Mouse (Mus musculus) hindbrain, embryonic 10.5 days (tissue): Measurements from ENCODE around the gene Grrp1. TPM values are rescaled to one million over a fixed set of nuclear protein-coding genes. Genes with fewer than 3 reads are reported as not detected.
"Not testable (repeated sequence)": the region's sequence is repeated elsewhere in the genome, so short reads cannot be mapped to it uniquely, and the experiment has no call there.

Source experiments
- DNase-seq: peaks from one replicate; pipeline ENCODE4 v3.0.0-alpha.2; 2017; ENCODE audit warnings: low spot score
- H3K27ac ChIP-seq: fragments of 300-500 bp; sonication (generic); 2 replicates; pipeline ENCODE4 v1.5.1; 2016; ENCODE audit warnings: mild to moderate bottlenecking, moderate library complexity
- H3K27me3 ChIP-seq: fragments of 300-500 bp; sonication (generic); 2 replicates; pipeline ENCODE4 v1.6.1; 2016; ENCODE audit warnings: mild to moderate bottlenecking; ENCODE audit not compliant: poor library complexity, insufficient read depth, severe bottlenecking
- H3K36me3 ChIP-seq: fragments of 300-500 bp; sonication (generic); 2 replicates; pipeline ENCODE4 v1.6.1; 2016; ENCODE audit warnings: mild to moderate bottlenecking, moderate library complexity
- H3K4me1 ChIP-seq: fragments of 300-500 bp; sonication (generic); replicated peaks from 2 replicates; pipeline ENCODE4 v1.6.1; 2016; ENCODE audit warnings: mild to moderate bottlenecking
- H3K4me3 ChIP-seq: fragments of 300-500 bp; sonication (generic); 2 replicates; pipeline ENCODE4 v1.5.1; 2016; ENCODE audit warnings: mild to moderate bottlenecking, moderate library complexity
- H3K9me3 ChIP-seq: fragments of 300-500 bp; sonication (generic); 2 replicates; pipeline ENCODE4 v1.6.1; 2016; ENCODE audit warnings: mild to moderate bottlenecking, moderate library complexity
- WGBS: fragments of 180-500 bp; shearing (Covaris S2); methylation state at CpG from one replicate; pipeline ENCODE4 v1.1.7; 2016; 5-methylcytosine and 5-hydroxymethylcytosine counted together
- polyA plus RNA-seq: library from polyadenylated mRNA; unstranded; fragments of >200 nt; fragmentation: Nextera tagmentation; extraction: Ambion mirVana; gene quantifications from 2 replicates; pipeline ENCODE4 v1.2.1, GENCODE M21; 2016

Grrp1 gene
- polyA plus RNA-seq = 6.2 and 6.8 TPM in 2 replicates

GRCm38 (mm10) chr4:134253722-134254324 lies at the start of gene Grrp1:
Gene Grrp1 (minus strand): TSS chr4:134254106.
- Histone ChIP-seq H3K4me1 (peaks cover 100% of the 10 kb centered on the region), H3K36me3 (no peaks in the 10 kb centered on the region), H3K4me3 (peak within 1 kb of the TSS; percentile 58), H3K9me3 (no peaks in the 10 kb centered on the region), H3K27me3 (peaks cover 74% of the 10 kb centered on the region), H3K27ac (peak within 1 kb of the TSS; percentile 86)
- under 1% methylated on average over 13 of the region's 13 CpGs for WGBS
- peak; percentile 67 for DNase-seq

- H3K9me3 ChIP-seq = no peaks in the 10 kb centered on the region
- H3K36me3 ChIP-seq = no peaks in the 10 kb centered on the region
- no peak for DNase-seq
- no peak overlapping the region for H3K27ac ChIP-seq
- 84% methylated on average over 5 of the region's 5 CpGs for WGBS
- H3K4me1 ChIP-seq = peaks cover 3% of the 10 kb centered on the region
- no peak overlapping the region for H3K4me3 ChIP-seq
- H3K27me3 ChIP-seq = no peaks in the 10 kb centered on the region
Observed at GRCm38 (mm10) chr4:134302084-134302483, 48.2 kb upstream of the Grrp1 start.

- 80% methylated on average over 9 of the region's 9 CpGs for WGBS
Observed at GRCm38 (mm10) chr4:134300316-134300715, 46.4 kb upstream of the Grrp1 start.

GRCm38 (mm10) chr4:134299498-134299810 lies 45.5 kb upstream of the Grrp1 start:
- Histone ChIP-seq H3K4me1 (no peaks in the 10 kb centered on the region), H3K9me3 (no peaks in the 10 kb centered on the region), H3K4me3 (no peak overlapping the region), H3K36me3 (no peaks in the 10 kb centered on the region), H3K27me3 (no peaks in the 10 kb centered on the region), H3K27ac (no peak overlapping the region)
- no peak for DNase-seq
- WGBS = 61% methylated on average over 4 of the region's 4 CpGs

More at GRCm38 (mm10) chr4:134300316-134300715, 46.4 kb upstream of the Grrp1 start:
- Histone ChIP-seq H3K4me3 (no peak overlapping the region), H3K27ac (no peak overlapping the region), H3K9me3 (no peaks in the 10 kb centered on the region), H3K27me3 (no peaks in the 10 kb centered on the region), H3K4me1 (no peaks in the 10 kb centered on the region), H3K36me3 (no peaks in the 10 kb centered on the region)
- no peak for DNase-seq

GRCm38 (mm10) chr4:134298626-134299497 lies 45.0 kb upstream of the Grrp1 start:
- no peaks in the 10 kb centered on the region for H3K4me1 ChIP-seq
- WGBS = 77% methylated on average over 19 of the region's 19 CpGs
- no peaks in the 10 kb centered on the region for H3K36me3 ChIP-seq
- no peak for DNase-seq
- H3K27me3 ChIP-seq = peaks cover 4% of the 10 kb centered on the region; the same call in 1 of the 2 replicates
- H3K9me3 ChIP-seq = no peaks in the 10 kb centered on the region
- no peak overlapping the region for H3K4me3 ChIP-seq
- no peak overlapping the region for H3K27ac ChIP-seq

GRCm38 (mm10) chr4:134297369-134297768 lies 43.5 kb upstream of the Grrp1 start:
- Histone ChIP-seq H3K4me3 (no peak overlapping the region), H3K4me1 (peaks cover 4% of the 10 kb centered on the region; the same call in 1 of the 2 replicates), H3K36me3 (no peaks in the 10 kb centered on the region), H3K27me3 (peaks cover 17% of the 10 kb centered on the region), H3K9me3 (no peaks in the 10 kb centered on the region), H3K27ac (no peak overlapping the region)
- WGBS = 90% methylated on average over 8 of the region's 8 CpGs
- DNase-seq = no peak

GRCm38 (mm10) chr4:134296523-134296922 lies 42.6 kb upstream of the Grrp1 start:
- Histone ChIP-seq H3K36me3 (no peaks in the 10 kb centered on the region), H3K9me3 (no peaks in the 10 kb centered on the region), H3K27me3 (peaks cover 17% of the 10 kb centered on the region), H3K4me1 (peaks cover 4% of the 10 kb centered on the region; the same call in 1 of the 2 replicates), H3K27ac (no peak overlapping the region), H3K4me3 (no peak overlapping the region)
- no peak for DNase-seq
- 88% methylated on average over 4 of the region's 4 CpGs for WGBS

GRCm38 (mm10) chr4:134296096-134296495 lies 42.2 kb upstream of the Grrp1 start:
- not testable (repeated sequence) for H3K9me3 ChIP-seq, H3K4me3 ChIP-seq, H3K36me3 ChIP-seq, H3K27ac ChIP-seq, H3K4me1 ChIP-seq, DNase-seq
- peaks cover 17% of the 10 kb centered on the region for H3K27me3 ChIP-seq
- 87% methylated on average over 4 of the region's 4 CpGs for WGBS

GRCm38 (mm10) chr4:134293692-134294163 lies 39.8 kb upstream of the Grrp1 start:
- Histone ChIP-seq H3K4me1 (peaks cover 9% of the 10 kb centered on the region), H3K27me3 (peaks cover 17% of the 10 kb centered on the region), H3K4me3 (no peak overlapping the region), H3K36me3 (no peaks in the 10 kb centered on the region), H3K27ac (no peak overlapping the region), H3K9me3 (no peaks in the 10 kb centered on the region)
- WGBS = 76% methylated on average over 9 of the region's 9 CpGs
- no peak for DNase-seq

- no peak overlapping the region; the same call in 1 of the 2 replicates for H3K27ac ChIP-seq
- no peaks in the 10 kb centered on the region for H3K9me3 ChIP-seq
- peaks cover 15% of the 10 kb centered on the region for H3K4me1 ChIP-seq
- WGBS = 70% methylated on average over 18 of the region's 18 CpGs
- no peaks in the 10 kb centered on the region for H3K36me3 ChIP-seq
- no peak for DNase-seq
- H3K4me3 ChIP-seq = no peak overlapping the region
- H3K27me3 ChIP-seq = peaks cover 17% of the 10 kb centered on the region
Observed at GRCm38 (mm10) chr4:134293061-134293691, 39.3 kb upstream of the Grrp1 start.

GRCm38 (mm10) chr4:134292067-134292466 lies 38.2 kb upstream of the Grrp1 start:
- H3K4me3 ChIP-seq = no peak overlapping the region
- H3K27ac ChIP-seq = no peak overlapping the region
- H3K9me3 ChIP-seq = no peaks in the 10 kb centered on the region
- peak; percentile 84 for DNase-seq
- peaks cover 17% of the 10 kb centered on the region for H3K27me3 ChIP-seq
- peaks cover 16% of the 10 kb centered on the region for H3K4me1 ChIP-seq
- 24% methylated on average over 7 of the region's 7 CpGs for WGBS
- H3K36me3 ChIP-seq = no peaks in the 10 kb centered on the region

- Histone ChIP-seq H3K4me3 (peak overlapping the region; percentile 99), H3K9me3 (no peaks in the 10 kb centered on the region), H3K4me1 (peaks cover 30% of the 10 kb centered on the region), H3K36me3 (peaks cover 8% of the 10 kb centered on the region), H3K27me3 (peaks cover 11% of the 10 kb centered on the region), H3K27ac (peak overlapping the region; percentile 100)
- WGBS = 52% methylated on average over 11 of the region's 11 CpGs
- DNase-seq = no peak
Observed at GRCm38 (mm10) chr4:134288397-134289256, 34.7 kb upstream of the Grrp1 start.
